Mouse (Mus musculus) embryo, embryonic 11 days (tissue): ENCODE measurements around the gene Ppp2r1b.
A peak's percentile ranks its signal among the peaks of the same experiment; 100 is the strongest.
"Not testable (repeated sequence)": the region's sequence is repeated elsewhere in the genome, so short reads cannot be mapped to it uniquely, and the experiment has no call there.

ENCODE experiments used
- DNase-seq: peaks from one replicate; pipeline ENCODE4 v3.0.0-alpha.2; 2015

Gene Ppp2r1b

GRCm38 (mm10) chr9:50845081-50845480 is at the start of gene Ppp2r1b:
Ppp2r1b (plus strand) TSS chr9:50845301.
- DNase-seq: no peak

GRCm38 (mm10) chr9:50796776-50797175 is 48.3 kb upstream of the Ppp2r1b start:
- DNase-seq: no peak

- DNase-seq: no peak
Observed at GRCm38 (mm10) chr9:50797641-50798040, 47.5 kb upstream of the Ppp2r1b start.

- DNase-seq: no peak
Observed at GRCm38 (mm10) chr9:50798368-50798767, 46.7 kb upstream of the Ppp2r1b start.

GRCm38 (mm10) chr9:50800985-50801384 is 44.1 kb upstream of the Ppp2r1b start:
- DNase-seq: peak; percentile 71

GRCm38 (mm10) chr9:50803055-50803671 is 41.9 kb upstream of the Ppp2r1b start:
- no peak for DNase-seq

GRCm38 (mm10) chr9:50808471-50808870 is 36.6 kb upstream of the Ppp2r1b start:
- no peak for DNase-seq

GRCm38 (mm10) chr9:50809146-50809545 is 36.0 kb upstream of the Ppp2r1b start:
- DNase-seq: no peak

- no peak for DNase-seq
Observed at GRCm38 (mm10) chr9:50811187-50811586, 33.9 kb upstream of the Ppp2r1b start.

GRCm38 (mm10) chr9:50811746-50812145 is 33.4 kb upstream of the Ppp2r1b start:
- DNase-seq: no peak

GRCm38 (mm10) chr9:50813796-50814195 is 31.3 kb upstream of the Ppp2r1b start:
- DNase-seq: no peak

- DNase-seq: no peak
Observed at GRCm38 (mm10) chr9:50815666-50816065, 29.4 kb upstream of the Ppp2r1b start.

GRCm38 (mm10) chr9:50816512-50816911 is 28.6 kb upstream of the Ppp2r1b start:
- no peak for DNase-seq

- no peak for DNase-seq
Observed at GRCm38 (mm10) chr9:50818050-50818449, 27.1 kb upstream of the Ppp2r1b start.

GRCm38 (mm10) chr9:50819716-50820115 is 25.4 kb upstream of the Ppp2r1b start:
- DNase-seq: no peak

- DNase-seq: no peak
Observed at GRCm38 (mm10) chr9:50821651-50822050, 23.4 kb upstream of the Ppp2r1b start.

- no peak for DNase-seq
Observed at GRCm38 (mm10) chr9:50822216-50822615, 22.9 kb upstream of the Ppp2r1b start.

- DNase-seq: no peak
Observed at GRCm38 (mm10) chr9:50823779-50824453, 21.2 kb upstream of the Ppp2r1b start.

- DNase-seq: no peak
Observed at GRCm38 (mm10) chr9:50831514-50831913, 13.6 kb upstream of the Ppp2r1b start.

- no peak for DNase-seq
Observed at GRCm38 (mm10) chr9:50832162-50832561, 12.9 kb upstream of the Ppp2r1b start.

GRCm38 (mm10) chr9:50832582-50832981 is 12.5 kb upstream of the Ppp2r1b start:
- not testable (repeated sequence) for DNase-seq

- DNase-seq: no peak
Observed at GRCm38 (mm10) chr9:50833786-50834185, 11.3 kb upstream of the Ppp2r1b start.

GRCm38 (mm10) chr9:50835068-50835705 is 9.9 kb upstream of the Ppp2r1b start:
- no peak for DNase-seq

GRCm38 (mm10) chr9:50836097-50836496 is 9.0 kb upstream of the Ppp2r1b start:
- no peak for DNase-seq
